Mouse (Mus musculus): ENCODE measurements around the gene Grid2.

DNA sequence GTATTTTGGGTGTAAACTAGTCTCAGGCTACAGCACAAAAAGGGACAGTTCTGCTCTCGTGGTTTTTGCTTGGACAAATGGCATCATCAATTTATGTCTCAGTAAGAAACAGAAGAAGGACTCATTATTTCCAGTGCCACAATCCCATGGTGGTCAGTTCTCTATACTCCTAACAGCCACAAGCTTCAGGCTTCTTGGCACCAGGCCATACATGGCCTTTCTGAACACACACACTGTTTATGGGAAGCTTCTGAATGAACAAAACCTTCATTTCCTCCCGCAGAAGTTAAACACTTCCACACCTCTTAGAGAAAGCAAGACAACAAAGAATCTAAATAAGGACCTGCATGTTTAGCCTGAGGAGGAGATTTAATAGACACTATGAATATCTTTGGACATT lies 709.1 kb downstream of the Grid2 start:
- TF ChIP-seq GATA1 (IDR thresholded peaks at IDR 0.05; ENCODE audit: low read length) (no peak), TAL1 (IDR thresholded peaks at IDR 0.05; ENCODE audit: low read length) (no peak)

Data from erythroblast, embryonic 14.5 days (primary cell).